Mouse (Mus musculus) testis, adult 2 months (tissue): ENCODE data around the gene Lman1l.

ENCODE experiments used
- CTCF ChIP-seq: fragments of 200-500 bp; IDR thresholded peaks from 2 replicates; pipeline ENCODE4 v1.5.1; 2012; ENCODE audit warnings: low read depth, mild to moderate bottlenecking, inconsistent platforms, low read length, moderate library complexity; ENCODE audit not compliant: control insufficient read depth, insufficient read depth, insufficient replicate concordance
- POLR2A ChIP-seq: fragments of 200-500 bp; IDR thresholded peaks from 2 replicates; pipeline ENCODE4 v1.6.1; 2012; ENCODE audit warnings: low read depth, mild to moderate bottlenecking, inconsistent platforms, low read length, moderate library complexity; ENCODE audit not compliant: control insufficient read depth

- TF ChIP-seq POLR2A (no peak), CTCF (no peak)
Measured at GRCm38 (mm10) chr9:57638651-57639459, 18.3 kb upstream of the Lman1l start.
